Mouse (Mus musculus): Measurements from ENCODE around the gene Syngap1.
"Not testable (repeated sequence)": the region's sequence is repeated elsewhere in the genome, so short reads cannot be mapped to it uniquely, and the experiment has no call there.

Gene Syngap1

DNA sequence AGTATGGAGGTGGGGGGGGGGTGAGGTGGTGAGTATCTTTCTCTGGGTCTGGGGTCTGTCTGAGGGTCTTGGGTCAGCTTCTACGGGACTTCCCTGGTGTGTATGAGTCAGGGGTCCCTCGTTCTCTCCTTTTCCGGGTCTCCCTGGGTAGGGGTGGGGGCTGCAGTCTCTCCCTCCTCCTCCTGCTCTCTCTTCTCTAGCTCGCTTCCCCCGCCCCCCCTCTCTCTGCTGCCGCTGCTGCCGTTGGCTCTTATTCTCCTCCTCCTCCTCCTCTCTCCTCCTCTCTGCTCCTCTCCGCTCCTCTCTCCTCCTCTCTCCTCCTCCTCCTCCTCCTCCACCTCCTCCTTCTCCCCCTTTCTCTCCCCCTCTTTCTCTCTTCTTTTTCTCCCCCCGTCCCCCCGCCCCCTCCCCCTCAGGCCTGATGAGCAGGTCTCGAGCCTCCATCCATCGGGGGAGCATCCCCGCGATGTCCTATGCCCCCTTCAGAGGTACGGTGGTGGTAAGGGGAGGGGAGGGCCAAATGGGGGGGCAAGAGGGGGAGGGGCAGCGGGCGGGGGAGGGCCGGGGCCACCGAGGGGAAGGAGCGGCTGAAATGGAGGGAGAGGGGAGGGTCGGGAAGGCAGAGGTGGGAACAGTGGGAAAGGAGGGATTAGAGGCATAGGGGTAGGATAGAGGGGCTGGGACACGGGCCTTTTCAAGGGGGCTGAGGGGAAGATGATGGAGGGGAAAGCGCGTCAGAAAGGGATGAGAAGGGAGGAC is at the start of gene Syngap1:
TSS of gene Syngap1 (plus strand) at position 223 of the 759 bp plus-strand sequence.
- DNase-seq, result peak; percentile 68 to 86

DNA sequence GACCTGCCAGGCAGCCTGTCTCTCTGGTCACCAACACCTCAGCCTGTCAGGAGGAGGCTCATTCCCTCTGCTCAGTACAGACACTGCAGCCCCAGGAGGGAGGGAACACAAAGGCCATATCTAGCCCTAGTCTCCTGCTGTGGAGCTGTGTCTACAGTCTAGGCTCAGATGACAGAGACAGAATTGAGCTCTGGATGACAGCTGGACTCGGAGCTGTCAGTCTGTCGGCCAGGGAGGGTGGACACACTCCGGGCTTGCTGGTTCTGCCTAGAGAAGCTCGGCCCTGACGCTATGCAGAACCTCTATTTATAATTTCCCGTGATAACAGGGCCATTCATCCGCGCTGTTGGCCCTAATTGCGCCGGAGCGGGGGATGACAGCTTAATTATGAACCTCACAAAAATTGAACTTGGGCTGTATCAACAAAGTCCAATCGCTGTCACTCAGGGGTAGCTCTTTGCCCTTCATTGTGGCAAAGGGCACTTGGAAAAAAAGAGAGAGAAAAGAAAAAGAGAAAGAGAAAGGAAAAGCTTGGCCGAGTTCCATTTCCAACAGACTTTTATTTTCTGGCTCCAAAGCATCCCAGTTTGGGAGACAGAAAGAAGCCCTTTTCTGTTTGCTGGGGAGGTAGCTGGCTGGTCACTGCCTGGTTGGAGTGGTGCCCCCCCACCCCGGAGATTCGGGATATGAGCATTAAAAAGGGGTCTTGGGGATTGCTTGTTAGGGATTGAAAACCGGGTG is 48.2 kb upstream of the Syngap1 start:
- DNase-seq, result peak; percentile 17 to 20

- DNase-seq, result no peak
These were observed 47.6 kb upstream of the Syngap1 start for GRCm38 (mm10) chr17:26893492-26893891.

GRCm38 (mm10) chr17:26894342-26894741 is 46.7 kb upstream of the Syngap1 start:
- DNase-seq, result no peak

GRCm38 (mm10) chr17:26895578-26895977 is 45.5 kb upstream of the Syngap1 start:
- DNase-seq, result peak; percentile 70 to 83

DNA sequence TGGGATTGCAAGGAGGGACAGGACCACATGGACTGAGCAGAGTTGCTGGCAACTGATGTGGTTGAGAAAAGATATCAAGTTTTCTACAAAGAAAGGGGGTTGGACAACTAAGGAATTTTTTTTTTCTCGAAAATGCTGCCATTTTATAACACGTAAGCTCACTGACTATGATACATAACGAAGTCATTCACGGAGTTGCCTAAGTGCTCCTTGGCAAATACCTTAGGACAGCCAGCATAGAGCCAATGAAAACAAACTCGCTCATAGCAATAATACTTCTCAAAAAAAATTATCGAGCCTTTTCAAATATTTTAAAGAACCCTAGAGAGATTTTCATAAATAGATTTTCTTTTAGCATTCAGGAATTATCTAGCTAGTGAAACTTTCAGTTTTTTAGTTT is 40.1 kb upstream of the Syngap1 start:
- DNase-seq, result no peak

DNA sequence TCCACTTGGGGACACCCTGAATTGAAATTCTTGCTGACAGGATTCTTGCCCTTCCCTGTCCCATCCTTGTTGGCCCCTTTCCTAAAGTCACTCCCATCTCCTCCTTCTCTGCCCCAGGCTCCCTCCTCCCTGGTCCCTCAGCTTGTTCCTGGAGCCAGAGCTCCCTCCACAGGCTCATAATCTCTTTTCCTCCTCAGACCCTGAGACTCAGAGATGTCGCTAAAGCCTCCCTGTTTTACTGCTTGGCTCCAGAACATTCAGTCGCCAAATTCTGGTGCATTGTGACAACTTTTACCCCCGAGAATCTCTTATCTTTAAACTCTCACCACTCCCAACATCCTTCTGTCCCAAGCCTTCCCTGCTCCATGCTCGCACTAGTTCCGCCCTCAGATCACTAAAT is 36.7 kb upstream of the Syngap1 start:
- no peak for DNase-seq

- DNase-seq, result peak in 1 of 2 experiments; percentile 27
These were observed 33.5 kb upstream of the Syngap1 start for GRCm38 (mm10) chr17:26907506-26907905.

GRCm38 (mm10) chr17:26915248-26915647 is 25.8 kb upstream of the Syngap1 start:
- no peak for DNase-seq

DNA sequence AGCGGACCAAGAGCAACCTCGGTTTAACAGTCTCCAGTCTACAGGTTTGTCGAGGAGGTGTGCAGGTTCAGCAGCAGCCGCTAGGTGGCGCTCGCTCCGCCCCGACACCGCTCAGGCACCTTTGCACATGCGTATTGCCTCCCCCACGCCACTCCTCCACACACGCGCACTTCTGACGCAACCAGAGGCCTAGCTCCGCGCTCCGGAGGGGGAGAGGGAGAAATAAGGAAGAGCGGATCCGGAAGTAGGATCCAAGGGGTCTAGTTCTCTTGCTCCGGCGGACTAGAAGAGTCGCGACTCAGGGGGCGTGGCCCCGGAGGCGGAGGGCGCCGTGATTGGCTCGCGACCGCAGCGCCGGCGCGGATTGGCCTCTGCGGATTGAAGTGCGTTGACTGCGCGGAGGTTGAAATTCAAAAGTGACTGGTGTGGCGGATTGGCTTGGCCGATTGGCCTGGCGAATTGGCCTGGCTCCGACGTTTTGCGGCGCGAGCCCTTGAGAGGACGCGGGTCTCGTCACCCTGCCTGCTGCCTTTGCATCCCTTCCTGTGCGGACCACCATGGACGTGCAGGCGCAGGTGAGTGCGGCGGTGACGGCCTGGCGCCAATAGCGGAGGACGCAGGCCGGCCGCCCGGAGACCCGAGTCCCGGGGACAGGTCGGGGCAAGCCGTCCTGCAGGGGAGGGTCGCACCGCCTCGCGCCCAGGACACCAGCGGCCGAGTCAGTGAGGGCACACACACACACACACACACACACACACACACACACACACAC is 24.2 kb upstream of the Syngap1 start, which contains the start of gene Kifc5b:
TSS of gene Kifc5b (plus strand) at position 381 of the 772 bp plus-strand sequence.
- DNase-seq, result peak; percentile 100

DNA sequence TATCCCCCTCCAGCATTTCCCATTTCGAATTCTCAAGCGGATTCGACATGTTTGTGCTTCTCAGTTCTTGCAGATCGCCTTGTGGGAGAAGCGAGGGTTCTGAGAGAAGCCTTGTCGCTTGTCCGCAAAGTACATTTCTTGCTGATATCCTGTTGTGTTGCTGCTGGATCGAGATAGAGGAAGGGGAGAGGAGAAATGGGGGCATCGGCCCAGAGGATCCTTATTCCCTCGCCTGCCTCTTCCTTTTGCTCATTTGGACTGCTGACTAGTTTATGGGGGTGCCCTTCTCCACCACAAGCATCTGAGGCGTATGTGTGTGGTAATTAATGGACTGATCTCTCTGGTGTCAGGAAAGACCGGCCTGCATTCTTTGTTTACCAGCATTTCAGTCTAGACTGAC is 23.5 kb upstream of the Syngap1 start:
- not testable (repeated sequence) for DNase-seq

GRCm38 (mm10) chr17:26918343-26918742 is 22.7 kb upstream of the Syngap1 start:
- no peak for DNase-seq

- not testable (repeated sequence) for DNase-seq
These were observed 21.5 kb upstream of the Syngap1 start for GRCm38 (mm10) chr17:26919516-26919915.

DNA sequence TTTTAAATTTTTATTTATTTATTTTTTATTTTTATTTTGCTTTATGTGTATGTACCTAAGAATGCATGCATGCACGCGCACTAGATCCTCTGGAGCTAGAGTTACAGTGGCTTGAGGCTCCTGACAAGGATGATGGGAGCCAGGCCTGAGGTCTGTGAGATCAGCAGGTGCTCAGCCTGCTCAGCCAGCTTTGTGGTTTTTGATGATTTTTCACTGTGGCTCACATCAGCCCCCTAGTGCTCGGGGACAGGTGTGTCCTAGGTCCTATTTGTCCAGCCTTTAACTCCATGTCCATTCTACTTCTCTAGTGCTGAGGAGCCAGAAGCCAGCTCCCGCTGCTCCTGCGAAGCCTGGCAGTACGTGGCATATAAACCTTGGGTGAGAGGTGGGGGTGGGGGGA is 18.7 kb upstream of the Syngap1 start:
- DNase-seq, result not testable (repeated sequence)

DNA sequence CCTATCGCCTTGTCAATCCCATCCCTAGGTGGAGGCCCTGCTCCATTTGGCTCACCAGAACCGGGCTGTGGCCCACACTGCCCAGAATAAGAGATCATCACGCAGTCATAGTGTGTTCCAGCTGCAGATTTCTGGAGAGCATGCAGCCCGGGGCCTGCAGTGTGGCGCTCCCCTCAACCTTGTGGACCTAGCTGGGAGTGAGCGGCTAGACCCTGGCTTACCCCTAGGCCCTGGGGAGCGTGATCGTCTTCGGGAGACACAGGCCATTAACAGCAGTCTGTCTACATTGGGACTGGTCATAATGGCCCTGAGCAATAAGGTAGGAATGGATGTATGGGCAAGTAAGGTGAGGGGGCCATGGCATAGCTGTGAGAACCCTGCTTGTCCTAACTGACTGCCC is 15.6 kb upstream of the Syngap1 start:
- not testable (repeated sequence) for DNase-seq

- peak; percentile 32 to 61 for DNase-seq
These were observed 9.3 kb upstream of the Syngap1 start for GRCm38 (mm10) chr17:26931795-26932194.

DNA sequence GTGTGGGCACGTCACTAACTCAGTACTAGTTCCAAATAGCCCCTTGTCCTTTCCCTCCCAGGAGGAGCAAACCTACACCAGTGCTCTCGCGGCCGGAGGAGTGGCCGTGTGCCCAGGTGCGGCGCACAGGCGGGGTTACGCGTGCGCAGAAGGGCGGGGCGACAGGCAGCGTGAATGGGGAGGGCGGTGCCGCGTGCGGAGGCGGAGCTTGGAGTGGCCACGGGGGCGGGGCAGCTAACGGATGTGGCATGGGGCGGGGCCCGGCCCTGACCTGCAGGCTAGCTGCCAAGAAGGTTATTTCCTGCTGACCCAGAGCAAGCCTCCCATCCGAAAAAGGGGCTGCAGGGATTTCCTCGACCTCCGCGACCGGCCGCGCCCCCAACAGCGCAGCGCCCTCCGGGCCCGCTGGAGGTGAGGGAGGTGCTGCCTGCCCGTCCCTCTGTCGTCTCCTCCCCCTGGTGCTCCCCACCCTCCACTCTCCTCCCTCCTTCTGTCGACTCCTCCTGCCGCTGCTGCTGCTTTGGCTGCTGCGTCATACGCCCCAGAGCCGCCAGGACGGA is 8.1 kb upstream of the Syngap1 start, which contains the start of gene Phf1:
TSS of gene Phf1 (plus strand) at position 214 of the 560 bp plus-strand sequence.
- DNase-seq, result peak; percentile 96 to 99

DNA sequence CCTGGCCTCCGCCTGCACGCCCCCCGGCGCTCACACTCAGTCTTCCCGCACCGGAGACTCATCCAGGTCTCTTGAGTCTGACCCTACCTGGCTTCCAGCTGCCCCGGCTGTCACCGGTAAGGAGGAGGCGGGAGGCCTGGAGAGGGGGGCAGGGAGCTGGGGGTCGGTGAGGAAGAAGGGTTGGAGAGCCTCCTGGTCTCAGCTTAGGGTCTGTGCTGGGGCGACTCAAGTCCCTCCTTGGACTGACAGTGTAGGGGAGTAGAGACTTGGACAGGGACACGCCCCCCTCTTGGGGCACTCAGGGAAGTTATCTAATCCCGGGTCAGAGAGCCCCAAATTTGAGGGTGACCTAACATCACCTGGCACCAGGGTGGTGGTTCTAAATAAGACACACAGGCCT is 7.6 kb upstream of the Syngap1 start:
- DNase-seq, result no peak

DNA sequence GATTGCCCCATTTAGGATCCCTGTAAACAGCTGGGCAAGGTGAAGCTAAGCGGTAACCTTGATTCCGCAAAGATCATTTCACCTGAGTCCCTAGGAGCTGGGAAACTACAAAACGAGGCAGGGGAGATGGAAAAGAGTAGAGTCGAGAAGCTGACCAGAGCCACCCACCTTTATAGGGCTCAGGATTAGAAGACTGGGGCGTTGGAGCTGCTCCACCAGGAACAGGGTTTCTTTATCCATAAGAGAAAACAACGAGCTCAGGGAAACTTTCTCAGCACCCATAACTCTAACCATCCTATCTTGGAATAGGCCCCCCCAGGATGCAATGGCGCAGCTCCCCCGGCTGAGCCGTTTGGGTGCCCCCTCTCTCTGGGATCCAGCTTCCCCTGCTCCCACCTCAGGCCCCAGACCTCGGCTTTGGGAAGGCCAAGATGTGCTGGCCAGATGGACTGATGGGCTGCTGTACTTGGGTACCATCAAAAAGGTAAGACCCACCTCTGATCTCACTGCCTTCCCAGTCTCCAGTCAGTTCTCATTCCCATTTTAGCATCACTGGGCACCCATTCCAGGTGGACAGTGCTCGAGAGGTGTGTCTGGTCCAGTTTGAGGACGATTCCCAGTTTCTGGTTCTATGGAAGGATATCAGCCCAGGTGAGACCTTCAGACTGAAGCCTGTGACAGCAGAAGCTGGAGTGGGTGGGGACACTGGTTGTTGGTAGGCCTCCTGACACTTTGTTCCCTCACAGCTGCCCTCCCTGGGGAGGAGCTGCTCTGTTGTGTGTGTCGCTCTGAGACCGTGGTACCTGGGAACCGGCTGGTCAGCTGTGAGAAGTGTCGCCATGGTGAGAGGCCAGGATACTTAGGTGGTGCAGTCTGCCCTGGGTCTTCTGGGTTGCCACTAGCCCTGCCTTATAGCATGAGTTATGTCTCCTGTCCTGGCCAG is 6.9 kb upstream of the Syngap1 start:
- DNase-seq, result no peak

- DNase-seq, result no peak
These were observed 6.0 kb upstream of the Syngap1 start for GRCm38 (mm10) chr17:26935027-26935426.

GRCm38 (mm10) chr17:26936453-26936852 is 4.6 kb upstream of the Syngap1 start:
- no peak for DNase-seq
